Mouse (Mus musculus) olfactory bulb, adult 2 months (tissue): ENCODE measurements around the gene Srsf4.

Source experiments
- CTCF ChIP-seq: fragments of 200-500 bp; IDR thresholded peaks from 2 replicates; pipeline ENCODE4 v1.5.1; 2012; ENCODE audit warnings: low read depth, mild to moderate bottlenecking, low read length, moderate library complexity; ENCODE audit not compliant: insufficient read depth
- POLR2A ChIP-seq: fragments of 200-500 bp; IDR thresholded peaks from 2 replicates; pipeline ENCODE4 v1.6.1; 2012; ENCODE audit warnings: mild to moderate bottlenecking, low read depth, low read length, moderate library complexity; ENCODE audit not compliant: insufficient read depth

GRCm38 (mm10) chr4:131907912-131908311 lies 34.5 kb downstream of the Srsf4 start:
- TF ChIP-seq POLR2A = no peak
- no peak for TF ChIP-seq CTCF
